Mouse (Mus musculus) CD4-positive, CD25-positive, alpha-beta regulatory T cell, adult 2 months (primary cell): Measurements from ENCODE around the gene Cant1.

Source experiments
- DNase-seq: peaks from one replicate; pipeline ENCODE4 v3.0.0-alpha.2; 2012; ENCODE audit warnings: low read depth, low spot score

Gene Cant1

GRCm38 (mm10) chr11:118430291-118430885 lies 11.5 kb upstream of the Cant1 start:
- no peak for DNase-seq

GRCm38 (mm10) chr11:118428944-118429709 lies 10.2 kb upstream of the Cant1 start:
- no peak for DNase-seq

GRCm38 (mm10) chr11:118428460-118428868 lies 9.6 kb upstream of the Cant1 start:
- no peak for DNase-seq

- peak; percentile 34 for DNase-seq
These were observed 9.1 kb upstream of the Cant1 start, which contains the start of gene C1qtnf1 for GRCm38 (mm10) chr11:118427986-118428385. Gene C1qtnf1 (plus strand): TSS chr11:118428203.

GRCm38 (mm10) chr11:118427266-118427779 lies 8.4 kb upstream of the Cant1 start:
- no peak for DNase-seq

- DNase-seq = no peak
These were observed 7.9 kb upstream of the Cant1 start for GRCm38 (mm10) chr11:118426765-118427164.

GRCm38 (mm10) chr11:118424621-118425335 lies 5.9 kb upstream of the Cant1 start:
- DNase-seq = no peak

GRCm38 (mm10) chr11:118423266-118423971 lies 4.5 kb upstream of the Cant1 start:
- DNase-seq = peak; percentile 86

- no peak for DNase-seq
These were observed 1.4 kb upstream of the Cant1 start for GRCm38 (mm10) chr11:118420261-118420660.

GRCm38 (mm10) chr11:118418442-118418833 lies 448 bp downstream of the Cant1 start:
- no peak for DNase-seq

- DNase-seq = no peak
These were observed 1.4 kb downstream of the Cant1 start for GRCm38 (mm10) chr11:118417496-118417895.

GRCm38 (mm10) chr11:118416046-118416445 lies 2.8 kb downstream of the Cant1 start:
- DNase-seq = no peak

- DNase-seq = no peak
These were observed 3.3 kb downstream of the Cant1 start for GRCm38 (mm10) chr11:118415630-118416029.

GRCm38 (mm10) chr11:118414270-118414669 lies 4.6 kb downstream of the Cant1 start:
- no peak for DNase-seq

GRCm38 (mm10) chr11:118413055-118413454 lies 5.8 kb downstream of the Cant1 start:
- no peak for DNase-seq

- no peak for DNase-seq
These were observed 6.3 kb downstream of the Cant1 start for GRCm38 (mm10) chr11:118412601-118413000.

GRCm38 (mm10) chr11:118411271-118411670 lies 7.6 kb downstream of the Cant1 start:
- DNase-seq = no peak

- no peak for DNase-seq
These were observed 8.4 kb downstream of the Cant1 start for GRCm38 (mm10) chr11:118410479-118410878.

- no peak for DNase-seq
These were observed 8.8 kb downstream of the Cant1 start for GRCm38 (mm10) chr11:118410073-118410444.

GRCm38 (mm10) chr11:118409106-118410072 lies 9.5 kb downstream of the Cant1 start:
- DNase-seq = no peak
